Mouse (Mus musculus): ENCODE measurements around the gene Gm20388.
A peak's percentile ranks its signal among the peaks of the same experiment; 100 is the strongest.

Gm20388 gene

GRCm38 (mm10) chr8:124113108-124113507, 4202.5 kb downstream of the Gm20388 start:
- no peak for DNase-seq (ENCODE audit: extremely low read depth, insufficient read length, low spot score)

- DNase-seq (ENCODE audit: extremely low read depth, insufficient read length, low spot score): no peak
These were observed 4214.6 kb downstream of the Gm20388 start for GRCm38 (mm10) chr8:124125241-124125640.

GRCm38 (mm10) chr8:124137261-124137660, 4226.6 kb downstream of the Gm20388 start:
- DNase-seq (ENCODE audit: extremely low read depth, insufficient read length, low spot score): no peak

- no peak for DNase-seq (ENCODE audit: extremely low read depth, insufficient read length, low spot score)
These were observed 4229.7 kb downstream of the Gm20388 start for GRCm38 (mm10) chr8:124140211-124140790.

- no peak for DNase-seq (ENCODE audit: extremely low read depth, insufficient read length, low spot score)
These were observed 4230.3 kb downstream of the Gm20388 start for GRCm38 (mm10) chr8:124140868-124141431.

GRCm38 (mm10) chr8:124141681-124142391, 4231.2 kb downstream of the Gm20388 start:
- no peak for DNase-seq (ENCODE audit: extremely low read depth, insufficient read length, low spot score)

GRCm38 (mm10) chr8:124143003-124143402, 4232.4 kb downstream of the Gm20388 start:
- no peak for DNase-seq (ENCODE audit: extremely low read depth, insufficient read length, low spot score)

- no peak for DNase-seq (ENCODE audit: extremely low read depth, insufficient read length, low spot score)
These were observed 4233.4 kb downstream of the Gm20388 start for GRCm38 (mm10) chr8:124143871-124144618.

GRCm38 (mm10) chr8:124144619-124144980, 4234.0 kb downstream of the Gm20388 start:
- DNase-seq (ENCODE audit: extremely low read depth, insufficient read length, low spot score): no peak

GRCm38 (mm10) chr8:124146286-124146685, 4235.6 kb downstream of the Gm20388 start:
- DNase-seq (ENCODE audit: extremely low read depth, insufficient read length, low spot score): no peak

GRCm38 (mm10) chr8:124150009-124150408, 4239.4 kb downstream of the Gm20388 start:
- peak; percentile 71 for DNase-seq (ENCODE audit: extremely low read depth, insufficient read length, low spot score)

GRCm38 (mm10) chr8:124150536-124150935, 4239.9 kb downstream of the Gm20388 start:
- DNase-seq (ENCODE audit: extremely low read depth, insufficient read length, low spot score): no peak

- no peak for DNase-seq (ENCODE audit: extremely low read depth, insufficient read length, low spot score)
These were observed 4241.2 kb downstream of the Gm20388 start for GRCm38 (mm10) chr8:124151881-124152280.

- no peak for DNase-seq (ENCODE audit: extremely low read depth, insufficient read length, low spot score)
These were observed 4242.1 kb downstream of the Gm20388 start for GRCm38 (mm10) chr8:124152771-124153170.

- DNase-seq (ENCODE audit: extremely low read depth, insufficient read length, low spot score): no peak
These were observed 4245.7 kb downstream of the Gm20388 start for GRCm38 (mm10) chr8:124156324-124156723.

GRCm38 (mm10) chr8:124161683-124162082, 4251.0 kb downstream of the Gm20388 start:
- no peak for DNase-seq (ENCODE audit: extremely low read depth, insufficient read length, low spot score)

GRCm38 (mm10) chr8:124163258-124163657, 4252.6 kb downstream of the Gm20388 start:
- DNase-seq (ENCODE audit: extremely low read depth, insufficient read length, low spot score): no peak

GRCm38 (mm10) chr8:124169749-124170148, 4259.1 kb downstream of the Gm20388 start:
- DNase-seq (ENCODE audit: extremely low read depth, insufficient read length, low spot score): no peak

GRCm38 (mm10) chr8:124170671-124171070, 4260.0 kb downstream of the Gm20388 start:
- DNase-seq (ENCODE audit: extremely low read depth, insufficient read length, low spot score): no peak

- DNase-seq (ENCODE audit: extremely low read depth, insufficient read length, low spot score): no peak
These were observed 4261.2 kb downstream of the Gm20388 start for GRCm38 (mm10) chr8:124171557-124172528.

Data from 3134 (cell line).